Mouse (Mus musculus) thymus, postnatal 14 days (tissue): ENCODE measurements around the gene Ercc6l.
A peak's percentile ranks its signal among the peaks of the same experiment; 100 is the strongest.
"Not testable (repeated sequence)": the region's sequence is repeated elsewhere in the genome, so short reads cannot be mapped to it uniquely, and the experiment has no call there.

Experiments
- DNase-seq: peaks from one replicate; pipeline ENCODE4 v3.0.0; 2021

Ercc6l gene

DNA sequence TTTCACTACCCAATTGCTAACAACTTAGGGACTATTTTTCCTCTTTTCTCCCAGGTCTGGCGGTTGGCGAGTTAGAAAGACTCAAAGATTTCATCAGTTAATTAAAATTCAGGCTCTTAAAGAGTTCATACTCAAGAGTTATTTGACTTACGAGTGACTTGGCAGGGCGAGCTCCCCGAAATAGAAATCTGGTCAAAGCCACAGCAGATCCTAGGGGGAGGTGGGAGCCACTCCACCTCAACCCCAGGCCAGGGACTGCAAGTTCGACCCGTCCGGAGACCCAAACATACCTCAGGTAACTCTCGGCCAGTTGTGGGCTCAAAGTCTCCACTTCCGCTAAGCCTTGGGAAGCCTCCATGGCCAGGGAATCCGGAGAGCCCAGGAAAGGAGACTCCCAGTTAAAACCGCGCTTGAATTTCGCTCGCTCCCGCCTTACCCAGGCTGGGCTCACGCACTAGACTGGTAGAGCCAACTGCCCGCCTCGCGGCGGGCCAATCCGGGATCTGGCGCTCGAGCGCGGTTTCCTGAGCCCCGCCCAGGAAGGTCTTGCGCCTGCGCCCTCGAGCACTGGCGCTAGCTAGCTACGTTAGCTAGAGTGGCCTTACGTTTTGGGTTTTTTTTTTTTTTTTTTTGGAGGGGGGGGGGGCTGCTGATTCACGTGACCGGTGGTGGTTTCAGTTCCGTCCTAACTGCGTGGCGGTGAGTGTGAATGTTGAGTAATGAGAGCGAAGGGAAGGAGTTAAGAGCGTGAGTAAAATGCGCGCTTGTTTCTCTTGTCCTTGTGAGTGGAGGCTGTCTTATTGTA, at the start of gene Ercc6l:
Gene Ercc6l, minus strand, starts transcription at position 474 of the 805 bp plus-strand sequence.
- peak; percentile 93 for DNase-seq

- DNase-seq = no peak
These were observed 33.9 kb upstream of the Ercc6l start for GRCm38 (mm10) chrX:102190840-102191239.

DNA sequence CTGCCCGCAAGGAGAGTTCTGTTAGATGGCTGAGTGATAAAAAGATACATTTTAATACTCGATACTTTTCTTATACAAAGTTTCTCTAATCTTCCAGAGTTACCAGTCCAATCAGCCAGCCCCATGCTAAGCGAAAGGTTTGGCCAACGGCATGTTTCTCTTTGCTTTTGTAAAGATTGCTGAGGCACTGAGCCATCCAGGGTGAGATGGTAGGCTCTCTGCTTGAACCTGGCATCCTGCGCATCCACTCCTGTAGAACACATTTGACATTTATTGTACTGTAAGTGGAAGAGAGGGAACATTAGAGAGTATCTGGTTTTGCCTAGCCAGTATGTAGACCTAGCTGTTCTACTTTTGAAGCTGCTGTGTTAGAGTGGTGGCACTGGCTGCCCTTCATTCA, 32.7 kb upstream of the Ercc6l start:
- no peak for DNase-seq

GRCm38 (mm10) chrX:102188712-102189497, 32.0 kb upstream of the Ercc6l start, which contains the start of gene Rps4x:
Gene Rps4x (minus strand): TSS chrX:102189394.
- peak; percentile 86 for DNase-seq

DNA sequence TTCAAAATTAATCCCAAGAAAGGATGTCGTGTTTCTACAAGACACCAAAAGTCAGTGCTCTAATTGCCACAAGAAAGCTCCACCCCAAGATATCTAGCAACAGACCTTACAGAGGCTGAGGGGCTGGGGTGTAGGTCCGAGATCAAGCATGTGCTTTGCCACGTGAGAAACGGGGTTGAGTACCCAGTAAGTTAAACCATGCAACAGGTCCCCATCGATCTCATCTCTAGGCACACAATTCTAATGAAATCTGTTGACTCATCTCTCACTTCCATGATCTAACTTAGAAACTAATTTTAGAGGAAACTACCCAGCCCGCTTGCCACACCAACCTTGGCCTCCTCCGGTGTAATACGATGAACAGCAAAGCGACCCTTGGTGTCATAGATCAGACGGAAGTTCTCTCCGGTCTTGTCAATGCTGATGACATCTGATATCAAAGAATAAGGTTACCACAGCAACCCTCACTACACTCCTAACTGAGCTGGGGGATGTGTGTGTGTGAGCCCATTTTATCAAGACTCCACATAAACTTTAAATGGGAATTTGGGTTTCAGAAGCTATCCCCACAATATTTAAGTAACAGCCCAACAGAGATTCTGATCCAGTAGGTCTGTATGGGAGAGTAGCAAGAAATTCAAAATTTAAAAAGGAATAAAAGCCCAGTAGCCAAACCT, 30.3 kb upstream of the Ercc6l start:
- DNase-seq = no peak

DNA sequence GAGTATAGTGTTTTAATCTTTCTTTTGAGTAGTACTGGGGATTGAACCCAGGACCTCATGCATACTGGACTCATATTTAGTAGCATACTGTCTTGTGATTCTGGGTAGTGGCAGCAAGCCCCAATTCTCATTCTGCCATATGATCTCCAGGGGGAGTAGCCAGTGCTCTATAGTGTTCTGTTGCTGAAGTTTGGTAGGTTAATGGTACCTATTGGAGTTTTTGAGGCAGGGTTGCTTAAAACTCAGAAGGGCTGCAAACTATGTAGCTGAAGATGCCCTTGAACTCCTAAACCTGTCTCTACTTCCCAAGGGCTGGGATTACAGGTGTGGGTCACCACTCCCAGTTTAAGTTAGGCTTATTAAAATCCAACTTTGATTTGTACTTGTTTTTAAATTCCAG, 25.7 kb upstream of the Ercc6l start:
- no peak for DNase-seq

GRCm38 (mm10) chrX:102175538-102176287, 18.8 kb upstream of the Ercc6l start:
- no peak for DNase-seq

GRCm38 (mm10) chrX:102170900-102171299, 14.0 kb upstream of the Ercc6l start:
- DNase-seq = no peak

GRCm38 (mm10) chrX:102170135-102170534, 13.2 kb upstream of the Ercc6l start:
- DNase-seq = no peak

GRCm38 (mm10) chrX:102169724-102170123, 12.8 kb upstream of the Ercc6l start:
- DNase-seq = no peak

GRCm38 (mm10) chrX:102166986-102167385, 10.1 kb upstream of the Ercc6l start:
- DNase-seq = no peak

- no peak for DNase-seq
These were observed 9.6 kb upstream of the Ercc6l start for GRCm38 (mm10) chrX:102166521-102166920.

DNA sequence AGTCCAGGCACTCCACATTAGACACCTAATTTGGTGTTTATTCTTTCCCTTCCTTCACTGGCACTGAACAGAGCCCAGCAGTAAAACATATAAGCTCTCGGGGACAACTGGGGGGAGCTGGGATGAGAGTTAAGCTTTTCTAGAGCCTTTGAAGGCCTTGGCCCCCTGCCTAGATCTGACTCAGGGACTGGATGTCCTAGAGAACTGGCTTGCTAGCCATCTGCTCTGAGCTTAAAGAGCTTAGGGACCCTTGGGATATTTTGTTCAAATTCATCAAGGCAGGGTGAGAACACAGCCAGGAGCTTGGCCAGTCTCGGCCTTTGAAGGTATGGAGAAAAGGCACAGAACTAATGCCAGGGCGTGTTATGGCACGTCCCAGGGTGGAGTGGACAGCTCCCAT, 6.6 kb upstream of the Ercc6l start:
- DNase-seq = no peak

DNA sequence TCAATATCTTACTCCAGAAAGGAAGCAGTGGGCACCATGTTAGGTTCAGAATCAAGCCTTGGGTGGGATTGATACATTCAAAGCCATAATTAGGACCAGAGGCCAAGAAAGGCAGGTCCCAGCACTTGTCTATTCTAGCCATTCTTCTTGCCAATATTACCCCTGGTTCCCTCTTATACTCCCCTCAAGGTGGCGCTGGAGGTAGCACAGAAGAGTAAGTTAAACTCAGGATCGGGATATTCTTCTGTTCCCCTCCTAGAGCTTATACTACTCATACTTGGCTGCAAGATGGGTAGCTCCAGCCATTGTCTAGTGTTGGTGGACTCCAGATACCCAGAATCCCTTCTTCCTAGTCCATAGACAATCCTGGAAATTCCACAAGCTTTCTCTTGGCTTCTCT, 6.2 kb upstream of the Ercc6l start:
- no peak for DNase-seq

- DNase-seq = no peak
These were observed 3.6 kb upstream of the Ercc6l start for GRCm38 (mm10) chrX:102160528-102160927.

GRCm38 (mm10) chrX:102159778-102160177, 2.9 kb upstream of the Ercc6l start:
- DNase-seq = peak; percentile 55

DNA sequence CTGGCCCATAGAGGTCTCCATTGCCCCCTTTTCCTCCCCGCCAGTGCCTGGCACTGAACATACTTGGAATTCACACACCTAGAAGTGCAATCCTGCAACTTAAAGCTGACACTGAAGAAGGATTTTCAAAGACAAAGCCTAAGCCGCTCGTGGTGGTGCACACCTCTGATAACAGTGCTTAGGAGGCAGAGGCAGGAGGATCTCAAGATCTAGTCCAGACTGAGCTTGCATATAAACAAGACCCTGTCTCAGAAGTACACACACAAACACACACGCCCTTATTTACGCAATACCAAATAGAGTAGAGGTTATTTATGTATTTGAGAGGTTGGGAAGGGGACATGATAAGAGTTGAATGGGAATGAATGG, 516 bp upstream of the Ercc6l start:
- DNase-seq = no peak

GRCm38 (mm10) chrX:102141157-102141556, 15.7 kb downstream of the Ercc6l start:
- DNase-seq = no peak

DNA sequence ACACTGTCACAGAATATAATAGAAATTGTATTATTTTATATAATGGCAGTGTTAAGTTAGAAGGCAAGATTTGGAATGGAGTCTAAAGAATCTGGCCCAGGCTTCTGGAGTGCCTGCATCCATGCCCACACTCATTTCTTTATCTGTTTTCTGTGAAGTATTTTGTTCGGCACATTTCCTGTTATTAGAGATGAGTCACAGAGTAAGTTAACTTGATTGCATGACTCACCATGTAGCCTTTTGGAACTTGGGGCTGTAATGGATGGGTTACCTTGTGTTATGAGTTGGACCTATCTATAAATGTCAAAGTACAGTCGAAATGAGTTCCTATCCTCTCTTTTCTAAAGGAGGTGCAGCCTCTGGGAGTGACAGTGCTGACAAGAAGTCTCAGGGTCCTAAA, 35.6 kb downstream of the Ercc6l start:
- DNase-seq = no peak

DNA sequence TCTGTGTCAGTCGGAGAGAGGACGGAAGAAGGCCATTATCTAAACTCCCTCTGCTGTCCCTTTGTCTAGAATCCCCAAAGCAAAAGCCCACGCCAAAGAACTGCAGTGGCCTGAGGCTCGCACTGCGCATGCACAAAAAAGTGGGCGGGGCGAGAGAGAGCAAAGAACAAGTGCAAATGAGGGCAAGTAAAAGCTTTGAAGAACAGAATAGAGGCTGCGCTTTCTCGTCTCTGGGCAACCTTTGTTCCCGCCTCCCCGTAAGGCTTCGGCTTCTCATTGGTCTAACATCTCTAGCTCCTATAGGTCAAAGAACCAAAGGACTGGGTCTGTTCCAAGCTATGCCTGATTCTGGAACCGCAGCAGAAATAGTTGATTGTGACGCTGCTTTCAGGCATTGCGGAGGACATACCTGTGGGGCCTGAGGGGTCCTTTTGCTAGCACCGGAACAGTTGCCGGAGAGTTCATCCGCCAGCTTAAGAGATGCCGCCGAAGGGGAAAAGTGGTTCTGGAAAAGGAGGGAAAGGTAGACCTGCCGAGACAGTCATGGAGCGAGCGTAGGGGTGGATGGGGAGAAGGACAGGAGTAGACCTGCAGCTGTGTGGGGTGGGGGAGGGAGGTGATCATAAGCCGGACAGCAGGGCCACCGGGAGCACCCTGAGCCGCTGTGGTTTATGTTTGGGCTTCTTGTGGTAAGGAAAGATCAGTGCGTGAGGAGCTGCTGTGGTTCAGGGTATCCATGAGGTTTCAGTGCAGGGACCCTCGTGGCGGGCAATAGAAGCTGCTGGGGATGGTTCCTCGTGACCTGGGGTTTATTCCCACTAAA, 37.6 kb downstream of the Ercc6l start, which contains the start of gene Pin4:
Gene Pin4, plus strand, starts transcription at position 406 of the 823 bp plus-strand sequence.
- peak; percentile 93 for DNase-seq

GRCm38 (mm10) chrX:102115676-102116075, 41.2 kb downstream of the Ercc6l start:
- no peak for DNase-seq

DNA sequence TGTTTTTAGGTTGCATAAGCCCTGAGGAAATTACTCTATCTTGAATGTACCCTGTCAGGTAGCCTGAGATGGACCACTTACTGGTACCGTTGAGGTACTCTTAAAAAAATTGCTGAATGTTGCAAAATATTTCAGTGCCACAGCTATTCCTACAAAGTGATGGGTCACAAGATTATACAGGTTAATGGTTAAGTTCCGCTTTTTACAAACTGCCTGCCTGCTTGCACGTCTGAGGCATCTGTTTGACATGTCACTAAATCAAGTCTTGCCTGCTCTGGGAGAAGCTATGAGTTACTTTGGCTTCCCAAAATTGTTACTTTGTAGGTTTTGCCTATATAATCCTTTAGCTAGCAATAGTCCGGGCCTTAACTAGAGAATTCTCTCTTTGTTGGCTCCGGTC, 47.5 kb downstream of the Ercc6l start:
- DNase-seq = not testable (repeated sequence)
